Mouse (Mus musculus) hindbrain, embryonic 11.5 days (tissue): ENCODE data around the gene Fus. TPM values are rescaled to one million over a fixed set of nuclear protein-coding genes. Genes with fewer than 3 reads are reported as not detected.

Source experiments
- ATAC-seq: fragments of 200-750 bp; cut with Nextera tagmentation; 2 replicates; pipeline ENCODE4 v1.8.0; 2017; ENCODE audit warnings: mild to moderate bottlenecking, moderate TSS enrichment, moderate library complexity; ENCODE audit not compliant: low FRiP score
- DNase-seq: peaks from one replicate; pipeline ENCODE4 v3.0.0-alpha.2; 2015; ENCODE audit warnings: low spot score
- H3K27ac ChIP-seq: fragments of 300-500 bp; sonication (generic); 2 replicates; pipeline ENCODE4 v1.5.1; 2014; ENCODE audit warnings: mild to moderate bottlenecking, low read depth, low read length
- H3K27me3 ChIP-seq: fragments of 300-500 bp; sonication (generic); 2 replicates; pipeline ENCODE4 v1.6.1; 2014; ENCODE audit warnings: mild to moderate bottlenecking, low read length, moderate library complexity, mixed read lengths; ENCODE audit not compliant: control insufficient read depth, insufficient read depth
- H3K36me3 ChIP-seq: fragments of 300-500 bp; sonication (generic); 2 replicates; pipeline ENCODE4 v1.6.1; 2014; ENCODE audit warnings: mild to moderate bottlenecking, low read length, moderate library complexity, mixed read lengths; ENCODE audit not compliant: control insufficient read depth, insufficient read depth
- H3K4me1 ChIP-seq: fragments of 300-500 bp; sonication (generic); replicated peaks from 2 replicates; pipeline ENCODE4 v1.6.1; 2014; ENCODE audit warnings: low read length, mixed read lengths; ENCODE audit not compliant: control insufficient read depth, insufficient read depth
- H3K4me2 ChIP-seq: fragments of 300-500 bp; sonication (generic); replicated peaks from 2 replicates; pipeline ENCODE4 v1.6.1; 2014; ENCODE audit warnings: mild to moderate bottlenecking, low read depth, low read length
- H3K4me3 ChIP-seq: fragments of 300-500 bp; sonication (generic); 2 replicates; pipeline ENCODE4 v1.5.1; 2014; ENCODE audit warnings: low read depth, low read length
- H3K9ac ChIP-seq: fragments of 300-500 bp; sonication (generic); 2 replicates; pipeline ENCODE4 v1.6.1; 2014; ENCODE audit warnings: low read depth, low read length
- H3K9me3 ChIP-seq: fragments of 300-500 bp; sonication (generic); 2 replicates; pipeline ENCODE4 v1.6.1; 2016; ENCODE audit warnings: low read length; ENCODE audit not compliant: control insufficient read depth
- WGBS: fragments of 180-500 bp; shearing (Covaris S2); extraction: QIAGEN DNeasy Blood & Tissue Kit; methylation state at CpG from one replicate; pipeline ENCODE4 v1.1.7; 2014; 5-methylcytosine and 5-hydroxymethylcytosine counted together
- polyA plus RNA-seq: library from polyadenylated mRNA; unstranded; fragments of >200 nt; fragmentation: Nextera tagmentation; extraction: Ambion mirVana; gene quantifications from 2 replicates; pipeline ENCODE4 v1.2.1, GENCODE M21; 2014

Gene Fus
- polyA plus RNA-seq, 1 experiment from 2014 or later: 65.0 TPM

DNA sequence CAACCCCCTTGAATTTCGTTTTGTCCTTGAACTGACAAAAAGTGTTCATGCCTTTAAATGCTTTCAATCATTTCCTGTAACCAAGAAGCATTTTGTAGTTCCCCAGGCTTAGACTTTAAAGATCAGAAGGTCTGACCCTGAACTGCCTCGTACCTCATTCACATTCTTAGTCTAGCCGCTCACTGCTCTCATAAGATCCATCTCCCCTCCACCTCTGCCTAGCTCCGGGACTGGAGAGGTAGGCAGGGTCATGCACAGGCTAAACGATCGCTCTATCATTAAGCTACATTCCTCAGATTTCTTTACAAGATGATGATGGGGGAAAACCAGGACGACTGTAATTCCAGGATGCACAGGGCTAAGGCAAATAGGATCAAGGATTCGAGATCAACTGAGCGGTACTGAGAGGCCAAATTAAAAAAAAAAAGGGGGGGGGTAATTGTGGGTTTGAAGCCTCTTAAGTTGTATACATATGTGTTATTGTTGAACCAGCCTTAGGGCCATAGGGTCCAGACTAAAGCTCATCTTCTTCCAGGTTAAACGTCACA, 812 bp upstream of the Fus start:
- 0 out of 2 replicates have a peak, but pooled peaks cover 2% of the 10 kb centered on the region for H3K4me1 ChIP-seq
- H3K27me3 ChIP-seq: no peaks in the 10 kb centered on the region
- no peaks in the 10 kb centered on the region for H3K9me3 ChIP-seq
- peak overlapping the region; percentile 98 for H3K4me3 ChIP-seq
- H3K27ac ChIP-seq: peak overlapping the region; percentile 95
- WGBS: 16% methylated on average over 10 of the region's 10 CpGs
- DNase-seq (no peak), ATAC-seq (no peak; the same call in 1 of the 2 replicates)
- peak overlapping the region; percentile 54 for H3K4me2 ChIP-seq
- peak overlapping the region; percentile 99 for H3K9ac ChIP-seq
- H3K36me3 ChIP-seq: peaks cover 13% of the 10 kb centered on the region

DNA sequence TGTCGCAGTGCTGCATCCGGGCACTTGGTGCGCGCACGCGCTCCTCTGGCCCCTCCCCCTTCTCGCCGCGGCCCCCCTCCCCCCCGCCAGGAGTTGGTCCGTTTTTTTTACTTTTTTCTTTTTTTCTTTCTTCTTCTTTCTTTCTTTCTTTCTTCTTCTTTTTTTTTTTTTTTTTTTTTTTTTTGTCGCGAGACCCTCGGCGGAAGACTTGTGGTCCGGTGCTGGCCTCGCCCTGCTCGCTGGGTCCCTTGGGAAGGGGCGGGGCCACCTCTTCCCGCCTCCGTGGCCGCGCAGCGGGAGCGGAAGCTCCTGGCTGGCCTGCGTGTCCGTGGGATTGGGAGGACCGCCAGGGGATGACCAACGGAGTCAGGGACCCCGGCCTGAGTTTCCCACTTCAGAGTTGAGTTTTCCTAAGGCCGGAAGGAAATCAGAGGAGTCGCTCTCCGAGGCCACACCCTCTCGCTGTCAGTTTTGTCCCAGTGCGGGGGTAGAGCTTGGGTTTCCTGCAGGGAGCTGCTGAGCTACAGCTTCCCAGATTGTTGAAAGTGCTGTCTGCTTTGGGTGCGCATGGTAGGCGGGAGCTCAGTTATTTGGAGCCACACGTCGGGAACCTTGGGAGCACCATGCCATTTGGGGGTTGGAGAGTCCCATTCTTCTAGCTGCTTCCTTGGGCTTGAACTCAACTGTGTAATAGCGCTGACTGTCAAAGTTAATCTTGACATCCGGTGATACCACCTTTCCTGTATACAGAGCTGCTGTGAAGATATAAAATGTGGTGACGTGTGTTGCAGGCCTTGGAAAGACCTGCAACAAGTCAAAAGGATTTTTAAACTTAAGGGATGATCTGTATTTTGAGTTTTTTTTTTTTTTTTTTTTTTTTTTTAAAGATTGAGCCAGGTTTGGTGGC, 918 bp downstream of the Fus start:
- Histone ChIP-seq H3K9me3 (no peaks in the 10 kb centered on the region), H3K4me3 (peak overlapping the region; percentile 98), H3K4me1 (0 out of 2 replicates have a peak, but pooled peaks cover 2% of the 10 kb centered on the region), H3K36me3 (peaks cover 23% of the 10 kb centered on the region), H3K4me2 (peak overlapping the region; percentile 54), H3K27me3 (no peaks in the 10 kb centered on the region), H3K27ac (peak overlapping the region; percentile 95), H3K9ac (peak overlapping the region; percentile 99)
- ATAC-seq (peak; percentile 50), DNase-seq (peak; percentile 86)
- 1% methylated on average over 30 of the region's 42 CpGs for WGBS

DNA sequence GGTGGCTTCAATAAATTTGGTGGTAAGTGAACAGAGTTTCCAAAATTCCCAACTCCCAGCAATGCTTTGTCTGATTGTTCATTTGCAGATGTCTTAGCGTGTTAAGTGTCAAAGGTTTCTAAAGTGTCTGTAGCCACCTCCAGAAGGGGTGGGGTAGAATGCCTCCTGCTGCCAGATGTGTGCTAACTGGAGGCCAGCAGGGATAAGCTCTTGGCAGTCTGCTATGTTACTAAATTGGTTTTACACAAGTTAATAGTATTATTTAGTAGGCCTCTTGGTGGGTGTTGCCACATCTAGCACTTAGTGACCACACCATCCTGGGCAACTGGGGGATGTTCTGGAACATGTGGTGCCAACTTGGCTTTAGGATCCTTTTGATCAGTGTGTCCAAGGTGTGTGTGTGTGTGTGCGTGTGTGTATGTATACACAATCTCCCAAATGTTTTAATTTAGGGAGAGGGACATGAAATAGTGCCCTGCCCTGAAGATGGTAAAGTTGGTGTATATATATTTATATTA, 7.2 kb downstream of the Fus start:
- Histone ChIP-seq H3K27ac (no peak overlapping the region), H3K4me2 (no peak overlapping the region), H3K4me3 (no peak overlapping the region), H3K36me3 (peaks cover 39% of the 10 kb centered on the region), H3K9me3 (no peaks in the 10 kb centered on the region), H3K4me1 (no peaks in the 10 kb centered on the region), H3K9ac (no peak overlapping the region), H3K27me3 (no peaks in the 10 kb centered on the region)
- no peak for DNase-seq
- ATAC-seq: no peak
- 82% methylated on average over 2 of the region's 2 CpGs for WGBS

DNA sequence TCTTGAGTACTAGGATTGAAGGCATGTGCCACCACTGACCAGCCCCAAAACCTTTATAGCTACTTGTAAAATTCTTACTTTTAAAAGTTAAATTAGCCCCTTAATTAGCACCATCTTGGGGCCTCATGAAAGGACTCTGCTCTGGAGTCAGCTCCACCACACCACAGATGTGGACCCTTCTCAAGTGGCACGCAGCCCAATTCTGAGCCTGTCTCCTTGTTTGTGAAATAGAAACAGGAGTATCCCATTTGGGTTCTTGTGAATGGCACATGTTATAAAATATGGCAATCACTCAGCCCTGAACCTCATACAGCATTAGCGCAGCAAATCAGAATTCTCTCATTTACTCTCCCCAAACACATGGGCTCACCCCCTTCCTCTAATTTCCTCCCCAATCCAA, 11.6 kb downstream of the Fus start:
- Histone ChIP-seq H3K36me3 (peaks cover 32% of the 10 kb centered on the region), H3K4me2 (no peak overlapping the region), H3K27me3 (no peaks in the 10 kb centered on the region), H3K4me1 (no peaks in the 10 kb centered on the region), H3K4me3 (no peak overlapping the region), H3K9me3 (no peaks in the 10 kb centered on the region), H3K9ac (no peak overlapping the region), H3K27ac (no peak overlapping the region)
- ATAC-seq (no peak), DNase-seq (no peak)
- 100% methylated on average over 2 of the region's 2 CpGs for WGBS

DNA sequence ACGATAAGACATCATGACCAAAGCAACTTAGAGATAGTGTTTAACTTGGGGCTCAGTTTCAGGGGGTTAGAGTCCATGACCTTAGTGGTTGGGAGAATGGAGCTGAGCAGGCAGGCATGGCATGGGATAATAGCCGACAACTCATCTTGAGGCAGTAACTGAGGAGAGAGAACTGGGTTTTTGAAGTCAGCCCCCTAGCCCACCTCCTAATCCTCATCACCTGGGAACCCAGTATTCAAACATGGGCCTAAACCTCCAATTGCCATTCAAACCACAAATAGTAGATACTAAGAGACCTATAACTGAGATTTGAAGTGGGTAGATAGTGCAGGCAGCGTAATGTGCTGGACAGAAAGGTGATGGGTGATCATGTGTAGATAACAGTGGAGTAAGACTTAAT, 13.3 kb downstream of the Fus start:
- Histone ChIP-seq H3K27me3 (no peaks in the 10 kb centered on the region), H3K36me3 (peaks cover 24% of the 10 kb centered on the region), H3K27ac (no peak overlapping the region), H3K9ac (no peak overlapping the region), H3K4me2 (no peak overlapping the region), H3K9me3 (no peaks in the 10 kb centered on the region), H3K4me1 (no peaks in the 10 kb centered on the region), H3K4me3 (no peak overlapping the region)
- ATAC-seq (no peak), DNase-seq (no peak)
- WGBS: 87% methylated on average over 3 of the region's 3 CpGs

DNA sequence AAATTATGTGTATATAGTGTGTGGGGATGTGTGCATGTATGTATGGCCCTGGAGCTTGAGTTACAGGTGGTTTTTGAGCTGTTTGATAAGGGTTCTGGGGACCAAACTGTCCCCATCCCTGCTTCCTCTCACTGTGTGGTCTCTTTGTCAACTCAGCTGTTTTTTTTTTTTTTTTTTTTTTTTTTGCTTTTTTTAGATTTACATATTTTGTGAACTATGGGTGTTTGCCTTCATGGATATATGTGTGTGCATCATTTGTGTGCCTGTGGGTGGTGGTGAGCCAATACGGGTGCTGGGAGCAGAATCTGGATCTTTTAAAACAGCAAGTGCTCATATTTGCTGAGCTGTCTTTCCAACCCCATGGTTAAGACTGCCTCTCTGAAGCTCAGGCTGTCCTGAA, 21.6 kb downstream of the Fus start:
- H3K36me3 ChIP-seq: 0 out of 2 replicates have a peak, but pooled peaks cover 7% of the 10 kb centered on the region
- H3K9me3 ChIP-seq: no peaks in the 10 kb centered on the region
- ATAC-seq (no peak), DNase-seq (no peak)
- WGBS: 88% methylated on average over 1 of the region's 1 CpGs
- H3K4me3 ChIP-seq: no peak overlapping the region
- H3K4me1 ChIP-seq: no peaks in the 10 kb centered on the region
- no peak overlapping the region for H3K4me2 ChIP-seq
- no peak overlapping the region for H3K9ac ChIP-seq
- no peaks in the 10 kb centered on the region for H3K27me3 ChIP-seq
- H3K27ac ChIP-seq: no peak overlapping the region

DNA sequence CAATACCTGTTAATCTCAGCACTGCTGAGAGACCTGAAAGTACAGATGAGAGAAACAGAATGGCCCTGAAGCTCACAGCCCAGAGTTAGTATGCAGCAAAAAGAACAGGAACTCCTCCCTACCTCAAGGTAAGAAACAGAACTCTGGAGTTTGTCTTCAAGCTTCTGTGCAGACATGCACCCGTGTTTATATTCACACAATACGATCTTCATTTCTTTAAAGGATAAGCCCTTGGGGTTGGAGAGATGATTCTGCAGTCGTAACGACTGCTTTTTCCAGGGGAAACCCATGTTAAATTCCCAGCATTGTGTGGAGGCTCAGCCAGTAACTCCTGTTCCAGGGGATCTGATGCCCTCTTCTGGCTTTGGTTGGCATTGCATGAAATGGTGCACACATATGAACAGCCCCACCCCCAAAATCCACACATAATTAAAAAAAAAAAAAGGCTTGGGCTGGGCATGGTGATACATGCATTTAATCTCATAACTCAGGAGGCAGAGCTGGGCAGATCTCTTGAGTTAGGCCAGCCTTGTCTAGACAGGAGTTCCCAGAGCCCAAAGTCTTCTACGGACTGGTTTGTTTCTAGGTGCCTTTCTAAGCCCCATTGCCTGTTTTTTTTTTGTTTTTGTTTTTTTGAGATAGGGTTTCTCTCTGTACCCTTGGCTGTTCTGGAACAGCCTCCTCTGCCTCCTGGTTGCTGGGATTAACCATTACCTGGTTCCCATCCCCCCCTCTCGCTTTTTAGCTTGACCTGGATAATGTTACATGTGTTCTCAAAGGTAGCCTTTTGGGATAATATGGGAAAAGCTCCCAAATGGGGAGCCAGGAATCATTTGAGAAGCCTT, 24.6 kb downstream of the Fus start:
- Histone ChIP-seq H3K9me3 (no peaks in the 10 kb centered on the region), H3K4me2 (no peak overlapping the region), H3K27me3 (no peaks in the 10 kb centered on the region), H3K4me1 (no peaks in the 10 kb centered on the region), H3K36me3 (no peaks in the 10 kb centered on the region), H3K9ac (no peak overlapping the region), H3K27ac (no peak overlapping the region), H3K4me3 (no peak overlapping the region)
- ATAC-seq (peak; percentile 53; the same call in 1 of the 2 replicates), DNase-seq (peak; percentile 85)
- 54% methylated on average over 6 of the region's 6 CpGs for WGBS

DNA sequence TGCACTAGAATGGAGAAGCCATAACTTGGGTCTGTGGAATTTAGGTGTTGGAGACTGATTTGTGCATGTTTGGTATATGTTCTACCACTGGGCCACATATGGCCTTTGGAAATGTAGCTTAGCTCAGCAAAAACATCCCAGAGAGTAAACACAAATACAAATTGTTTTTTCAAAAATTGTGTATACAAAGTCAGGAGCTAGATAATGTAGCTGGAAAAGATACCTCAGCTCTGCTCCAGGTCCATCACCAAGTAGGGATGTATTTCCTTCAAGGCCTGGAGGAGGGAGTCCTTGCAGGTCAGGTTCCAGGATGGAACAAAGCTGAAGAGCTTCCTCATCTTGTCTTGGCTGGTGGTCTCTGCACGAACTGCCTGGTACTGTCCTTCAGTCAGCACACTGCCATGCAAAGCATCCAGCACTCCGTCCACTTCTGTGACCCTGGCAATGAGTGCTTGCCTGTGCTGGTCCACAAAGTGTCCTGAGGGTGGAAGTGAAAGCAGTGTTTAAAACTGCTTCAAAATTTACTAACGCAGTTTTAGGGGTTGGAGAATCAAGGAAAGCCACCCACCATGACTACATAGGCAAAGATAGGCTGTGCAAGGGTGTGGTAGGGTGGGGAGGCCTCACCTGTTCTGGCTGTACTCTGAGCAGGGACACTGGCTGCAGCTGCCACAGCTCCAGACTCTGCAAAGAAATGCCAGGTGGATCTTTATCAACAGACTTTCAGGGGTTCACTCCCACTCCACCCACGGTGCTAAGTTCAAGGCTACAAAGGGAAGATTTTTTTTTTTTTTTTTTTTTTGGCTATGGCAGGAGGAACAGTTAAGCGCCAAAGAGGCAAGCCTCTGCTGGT, 25.5 kb downstream of the Fus start:
- Histone ChIP-seq H3K4me2 (no peak overlapping the region), H3K36me3 (no peaks in the 10 kb centered on the region), H3K9ac (no peak overlapping the region), H3K27ac (no peak overlapping the region), H3K4me3 (no peak overlapping the region), H3K27me3 (no peaks in the 10 kb centered on the region), H3K4me1 (no peaks in the 10 kb centered on the region), H3K9me3 (no peaks in the 10 kb centered on the region)
- WGBS: 55% methylated on average over 5 of the region's 5 CpGs
- no peak for DNase-seq
- ATAC-seq: no peak
